Mouse (Mus musculus) liver, postnatal 0 days (tissue): ENCODE data around the gene Sv2b. TPM values are rescaled to one million over a fixed set of nuclear protein-coding genes. Genes with fewer than 3 reads are reported as not detected.
"Not testable (repeated sequence)": the region's sequence is repeated elsewhere in the genome, so short reads cannot be mapped to it uniquely, and the experiment has no call there.

Source experiments
- ATAC-seq: fragments of 200-750 bp; cut with Nextera tagmentation; 2 replicates; pipeline ENCODE4 v1.8.0; 2017; ENCODE audit warnings: mild to moderate bottlenecking, moderate library complexity
- DNase-seq: peaks from one replicate; pipeline ENCODE4 v3.0.0-alpha.2; 2016
- H3K27ac ChIP-seq: fragments of 300-500 bp; sonication (generic); 2 replicates; pipeline ENCODE4 v1.5.1; 2014; ENCODE audit warnings: antibody characterized with exemption, moderate library complexity, mild to moderate bottlenecking, low read depth
- H3K27me3 ChIP-seq: fragments of 300-500 bp; sonication (generic); 2 replicates; pipeline ENCODE4 v1.6.1; 2014; ENCODE audit warnings: low read length, control low read depth, mixed read lengths; ENCODE audit not compliant: insufficient read depth
- H3K36me3 ChIP-seq: fragments of 300-500 bp; sonication (generic); replicated peaks from 2 replicates; pipeline ENCODE4 v1.6.1; 2014; ENCODE audit warnings: mild to moderate bottlenecking, control low read depth, low read length, moderate library complexity, mixed read lengths; ENCODE audit not compliant: insufficient read depth
- H3K4me1 ChIP-seq: fragments of 300-500 bp; sonication (generic); 2 replicates; pipeline ENCODE4 v1.6.1; 2014; ENCODE audit warnings: antibody characterized with exemption, mild to moderate bottlenecking, control low read depth; ENCODE audit not compliant: insufficient read depth
- H3K4me2 ChIP-seq: fragments of 300-500 bp; sonication (generic); 2 replicates; pipeline ENCODE4 v1.6.1; 2014; ENCODE audit warnings: low read depth, mild to moderate bottlenecking, low read length, moderate library complexity, mixed read lengths
- H3K4me3 ChIP-seq: fragments of 300-500 bp; sonication (generic); 2 replicates; pipeline ENCODE4 v1.5.1; 2014; ENCODE audit warnings: low read depth, low read length
- H3K9ac ChIP-seq: fragments of 300-500 bp; sonication (generic); replicated peaks from 2 replicates; pipeline ENCODE4 v1.6.1; 2014; ENCODE audit warnings: mild to moderate bottlenecking, moderate library complexity
- H3K9me3 ChIP-seq: fragments of 300-500 bp; sonication (generic); 2 replicates; pipeline ENCODE4 v1.6.1; 2016; ENCODE audit warnings: mild to moderate bottlenecking, control low read depth, low read length, mixed read lengths
- CTCF ChIP-seq: sonication (generic); IDR thresholded peaks from 2 replicates; pipeline ENCODE4 v1.5.1; 2016; ENCODE audit warnings: antibody characterized with exemption, low read depth
- EP300 ChIP-seq: IDR thresholded peaks from 2 replicates; pipeline ENCODE4 v1.6.1; 2016; ENCODE audit warnings: antibody characterized with exemption, low read depth, mild to moderate bottlenecking
- WGBS: fragments of 180-500 bp; shearing (Covaris S2); extraction: QIAGEN DNeasy Blood & Tissue Kit; methylation state at CpG from one replicate; pipeline ENCODE4 v1.1.7; 2014; ENCODE audit not compliant: insufficient replicate concordance; 5-methylcytosine and 5-hydroxymethylcytosine counted together
- polyA plus RNA-seq: library from polyadenylated mRNA; unstranded; fragments of >200 nt; fragmentation: Nextera tagmentation; extraction: Ambion mirVana; gene quantifications from 2 replicates; pipeline ENCODE4 v1.2.1, GENCODE M21; 2015

The Sv2b gene
- polyA plus RNA-seq, 1 experiment from 2014 or later = not detected

DNA sequence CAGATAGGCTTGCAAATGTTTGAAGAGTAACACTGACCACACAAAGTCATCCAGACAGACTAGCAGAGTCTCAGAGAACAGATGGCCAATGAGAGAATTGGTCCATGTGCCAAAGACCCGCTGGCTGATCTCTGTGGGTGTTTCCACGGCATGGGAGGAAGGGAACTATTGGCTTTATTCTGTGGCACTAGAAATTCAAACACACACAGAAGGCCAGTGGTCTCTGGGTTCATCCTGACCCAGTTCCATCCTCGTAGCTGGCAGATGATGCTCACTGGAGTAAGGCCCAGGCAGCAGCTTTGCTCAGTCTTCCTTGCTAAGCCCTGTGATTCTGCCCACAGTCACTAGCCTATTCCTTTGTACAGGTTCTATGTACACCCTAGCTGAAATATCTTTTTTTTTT is 20.7 kb upstream of the Sv2b start:
- TF ChIP-seq EP300 = no peak
- Histone ChIP-seq H3K4me3 (no peak overlapping the region), H3K9ac (no peak overlapping the region), H3K4me2 (no peak overlapping the region), H3K27me3 (no peaks in the 10 kb centered on the region), H3K9me3 (no peaks in the 10 kb centered on the region), H3K27ac (no peak overlapping the region), H3K4me1 (no peaks in the 10 kb centered on the region), H3K36me3 (no peaks in the 10 kb centered on the region)
- WGBS = 55% methylated on average over 3 of the region's 3 CpGs
- DNase-seq = no peak
- no peak for ATAC-seq

DNA sequence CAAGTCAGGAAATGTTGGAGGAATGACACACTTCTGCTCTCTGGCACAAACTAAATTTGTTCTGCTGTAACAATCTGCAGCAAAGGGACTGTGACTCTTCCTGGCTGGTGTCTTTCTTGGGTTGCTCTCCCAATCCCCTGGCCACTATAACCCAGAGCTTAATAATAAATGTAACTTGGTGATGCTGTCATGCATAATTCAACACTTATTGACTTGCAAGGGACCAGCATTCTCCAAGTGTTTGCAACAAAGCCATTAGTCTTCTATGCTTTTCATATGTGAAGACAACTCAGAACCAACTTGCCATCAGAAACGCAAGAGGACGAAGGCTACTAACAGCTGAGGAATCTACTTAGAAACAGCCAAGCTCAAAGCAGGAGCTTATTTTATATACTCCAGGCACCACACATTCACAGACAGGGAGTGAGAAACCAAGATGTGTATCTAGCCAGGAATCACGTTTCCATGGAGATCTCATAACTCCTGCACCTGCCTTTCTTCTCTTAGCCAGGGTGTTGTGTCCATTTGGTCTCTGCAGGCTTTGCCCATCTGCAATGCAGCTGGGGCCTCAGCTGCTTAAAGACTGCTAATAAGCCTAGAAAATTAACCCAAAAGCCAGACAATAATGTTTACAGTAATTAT is 19.8 kb upstream of the Sv2b start:
- no peak for TF ChIP-seq EP300
- no peak for TF ChIP-seq CTCF
- H3K9me3 ChIP-seq = no peaks in the 10 kb centered on the region
- WGBS = 75% methylated on average over 3 of the region's 3 CpGs
- no peak overlapping the region for H3K9ac ChIP-seq
- H3K4me3 ChIP-seq = no peak overlapping the region
- no peak overlapping the region for H3K4me2 ChIP-seq
- H3K27ac ChIP-seq = no peak overlapping the region
- ATAC-seq (no peak), DNase-seq (no peak)
- H3K36me3 ChIP-seq = no peaks in the 10 kb centered on the region
- no peaks in the 10 kb centered on the region for H3K27me3 ChIP-seq
- H3K4me1 ChIP-seq = no peaks in the 10 kb centered on the region

DNA sequence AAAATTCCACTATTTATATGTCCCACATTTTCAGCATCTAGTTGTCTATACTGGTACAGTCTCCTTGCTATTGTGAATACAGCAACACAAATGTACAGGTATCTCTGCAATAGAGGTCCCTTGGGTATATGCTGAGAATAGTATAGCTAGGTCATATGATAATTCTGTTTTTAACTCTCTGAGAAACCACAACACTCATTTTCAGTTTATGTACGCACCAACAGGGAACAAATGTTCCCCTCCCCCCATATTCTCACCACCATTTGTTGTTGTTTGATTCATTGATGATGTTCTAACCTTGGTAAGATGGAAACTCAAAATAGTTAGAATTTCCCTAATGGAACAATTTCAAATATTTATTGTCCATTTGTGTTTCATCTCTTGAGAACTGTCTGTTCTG is 16.2 kb upstream of the Sv2b start:
- H3K4me2 ChIP-seq = no peak overlapping the region
- no peak overlapping the region for H3K4me3 ChIP-seq
- no peak overlapping the region for H3K9ac ChIP-seq
- no peaks in the 10 kb centered on the region for H3K9me3 ChIP-seq
- no peaks in the 10 kb centered on the region for H3K4me1 ChIP-seq
- no peak for ATAC-seq
- 45% methylated on average over 1 of the region's 1 CpGs for WGBS
- H3K36me3 ChIP-seq = no peaks in the 10 kb centered on the region
- no peak overlapping the region for H3K27ac ChIP-seq
- TF ChIP-seq CTCF = no peak
- no peak for TF ChIP-seq EP300
- H3K27me3 ChIP-seq = no peaks in the 10 kb centered on the region
- DNase-seq = no peak

DNA sequence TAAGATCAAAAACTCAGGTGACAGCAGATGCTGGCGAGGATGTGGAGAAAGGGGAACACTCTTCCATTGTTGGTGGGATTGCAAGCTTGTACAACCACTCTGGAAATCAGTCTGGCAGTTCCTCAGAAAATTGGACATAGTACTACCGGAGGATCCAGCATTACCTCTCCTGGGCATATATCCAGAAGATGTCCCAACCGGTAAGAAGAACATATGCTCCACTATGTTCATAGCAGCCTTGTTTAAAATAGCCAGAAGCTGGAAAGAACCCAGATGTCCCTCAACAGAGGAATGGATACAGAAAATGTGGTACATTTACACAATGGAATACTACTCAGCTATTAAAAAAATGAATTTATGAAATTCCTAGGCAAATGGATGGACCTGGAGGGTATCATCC is 13.7 kb upstream of the Sv2b start:
- not testable (repeated sequence) for H3K27ac ChIP-seq, H3K9me3 ChIP-seq, H3K36me3 ChIP-seq, DNase-seq, H3K27me3 ChIP-seq, H3K9ac ChIP-seq, H3K4me3 ChIP-seq, H3K4me1 ChIP-seq, ATAC-seq, H3K4me2 ChIP-seq
- WGBS = 74% methylated on average over 3 of the region's 3 CpGs

DNA sequence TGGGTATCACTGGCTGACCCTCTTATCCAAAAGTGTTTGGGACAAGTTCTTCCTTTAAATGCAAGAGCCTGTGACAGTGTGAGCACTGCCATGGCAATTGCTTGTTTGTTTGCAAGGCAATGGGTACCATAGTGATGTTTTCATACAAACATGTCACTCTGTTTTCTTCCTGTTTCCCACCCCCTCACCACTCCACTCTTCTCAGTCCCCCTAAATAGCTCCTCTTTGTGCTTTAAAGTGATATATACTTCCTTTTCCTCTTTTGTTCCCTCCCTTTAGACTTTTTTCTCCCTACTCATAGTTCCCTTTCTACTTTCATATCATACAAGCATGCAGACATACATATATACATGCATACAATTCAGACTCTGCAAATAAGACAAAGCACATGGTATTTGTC is 10.9 kb upstream of the Sv2b start:
- Histone ChIP-seq H3K9ac (no peak overlapping the region), H3K4me2 (no peak overlapping the region), H3K27ac (no peak overlapping the region), H3K9me3 (no peaks in the 10 kb centered on the region), H3K27me3 (no peaks in the 10 kb centered on the region), H3K4me1 (no peaks in the 10 kb centered on the region), H3K36me3 (no peaks in the 10 kb centered on the region), H3K4me3 (no peak overlapping the region)
- no peak for TF ChIP-seq EP300
- no peak for TF ChIP-seq CTCF
- DNase-seq (no peak), ATAC-seq (no peak)

DNA sequence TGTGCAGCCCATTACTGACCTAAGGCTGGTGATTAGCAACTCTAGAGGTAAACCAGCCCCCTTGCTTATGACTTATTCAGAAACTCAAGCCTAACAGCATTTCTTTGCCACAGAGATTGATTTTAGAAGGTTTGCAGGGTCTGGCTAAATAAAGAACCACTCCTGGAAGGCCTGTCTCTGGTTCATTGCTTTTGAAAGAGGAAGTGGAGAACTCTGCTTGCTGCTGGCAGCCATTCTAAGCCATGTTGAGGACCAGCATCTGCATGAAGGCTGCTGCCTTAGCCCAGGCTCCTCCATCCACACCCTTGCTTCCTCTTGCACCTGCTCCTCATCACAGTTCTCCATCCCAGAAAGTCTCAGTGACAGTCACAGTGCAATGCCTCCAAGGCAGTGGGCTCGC is 9.3 kb upstream of the Sv2b start:
- ATAC-seq (no peak), DNase-seq (no peak)
- WGBS = 78% methylated on average over 1 of the region's 1 CpGs
- Histone ChIP-seq H3K36me3 (no peaks in the 10 kb centered on the region), H3K9ac (no peak overlapping the region), H3K4me1 (no peaks in the 10 kb centered on the region), H3K4me2 (no peak overlapping the region), H3K27me3 (no peaks in the 10 kb centered on the region), H3K27ac (no peak overlapping the region), H3K4me3 (no peak overlapping the region), H3K9me3 (no peaks in the 10 kb centered on the region)
- TF ChIP-seq EP300 (no peak), CTCF (no peak)

DNA sequence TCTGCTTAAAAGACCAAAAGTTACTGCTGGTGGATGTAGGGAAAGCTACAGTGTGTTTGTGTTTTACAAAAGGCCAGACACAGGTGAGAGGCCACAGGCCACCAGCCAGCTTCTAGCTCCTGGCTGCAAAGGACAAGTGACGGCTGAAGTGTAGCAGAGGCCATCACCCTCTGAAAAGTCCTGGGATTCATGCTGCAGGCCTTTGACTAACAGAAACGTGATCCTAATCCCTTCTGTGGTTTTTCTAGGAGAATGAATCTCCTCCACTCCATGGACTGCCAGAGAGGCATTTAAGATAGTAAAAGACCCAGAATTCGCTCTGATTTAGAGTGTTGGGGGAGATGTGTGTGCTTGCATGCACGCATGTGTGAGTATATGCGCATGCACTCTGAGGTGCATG is 5.8 kb upstream of the Sv2b start:
- H3K27ac ChIP-seq = no peak overlapping the region
- H3K27me3 ChIP-seq = no peaks in the 10 kb centered on the region
- ATAC-seq (no peak), DNase-seq (no peak)
- no peaks in the 10 kb centered on the region for H3K4me1 ChIP-seq
- no peaks in the 10 kb centered on the region for H3K36me3 ChIP-seq
- 66% methylated on average over 5 of the region's 5 CpGs for WGBS
- no peak overlapping the region for H3K4me3 ChIP-seq
- no peaks in the 10 kb centered on the region for H3K9me3 ChIP-seq
- H3K4me2 ChIP-seq = no peak overlapping the region
- H3K9ac ChIP-seq = no peak overlapping the region
- TF ChIP-seq CTCF (no peak), EP300 (no peak)
